Mouse (Mus musculus): ENCODE measurements around the gene Lcn10.

DNA sequence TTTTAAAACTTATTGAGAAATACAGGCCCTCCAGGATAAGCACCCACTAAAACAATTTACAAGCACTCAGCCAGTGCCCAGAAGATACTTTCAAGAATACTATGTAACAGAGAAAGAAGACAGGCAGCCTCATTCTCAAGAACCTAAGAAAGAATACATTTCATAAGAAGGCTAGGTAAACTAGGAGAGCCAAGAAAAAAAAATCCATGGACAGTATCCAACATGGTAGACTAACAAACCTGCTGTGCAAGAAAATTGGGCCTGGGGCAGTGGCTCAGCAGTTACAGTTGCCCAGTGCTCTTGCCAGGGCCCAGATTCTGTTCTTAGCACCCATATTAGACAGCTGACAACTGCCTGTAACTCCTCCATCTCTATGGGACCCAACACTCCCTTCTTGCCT lies 34.7 kb downstream of the Lcn10 start:
- no peak for TF ChIP-seq CTCF (IDR thresholded peaks at IDR 0.05; ENCODE audit: low read depth)
- no peak for TF ChIP-seq EP300 (IDR thresholded peaks at IDR 0.05; ENCODE audit: low read depth)

All from liver, postnatal 0 days (tissue).